Mouse (Mus musculus): ENCODE measurements around the gene Gfer. TPM values are rescaled to one million over a fixed set of nuclear protein-coding genes. Genes with fewer than 3 reads are reported as not detected.

Gfer gene
- polyA plus RNA-seq, 1 experiment from 2014 or later: 42.2 TPM

DNA sequence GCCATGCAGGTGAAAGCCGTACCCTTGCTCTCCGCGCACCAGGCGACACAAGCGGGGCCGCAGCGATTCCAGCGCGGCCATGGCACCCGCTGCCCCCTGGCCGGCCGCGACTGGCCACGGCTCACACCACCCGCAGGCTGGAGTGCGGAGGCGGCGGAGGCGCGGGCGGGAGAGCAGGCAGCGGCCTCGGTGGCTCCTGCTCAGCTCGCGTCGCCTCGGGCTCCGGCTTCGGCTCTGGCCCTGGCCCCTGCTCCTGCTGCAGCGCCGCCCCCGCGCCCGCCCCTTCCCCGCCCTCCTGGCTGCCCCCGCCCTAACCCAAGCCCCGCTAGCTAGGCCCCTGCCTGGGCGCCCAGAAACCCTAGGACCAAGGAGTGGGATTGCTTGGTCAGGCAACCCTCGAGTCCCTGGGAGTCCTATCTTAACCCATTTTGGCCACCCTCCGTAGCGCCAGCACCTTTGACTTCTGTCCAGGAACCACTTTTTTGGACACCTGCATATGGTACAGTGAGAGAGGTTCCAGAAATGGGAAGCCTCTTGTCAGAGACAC is 45.8 kb downstream of the Gfer start, which contains the start of gene Slc9a3r2:
TSS of gene Slc9a3r2 (minus strand) at position 258 of the 547 bp plus-strand sequence.
- Histone ChIP-seq H3K9ac (ENCODE audit: low read depth, low read length) (peak within 1 kb of the TSS; percentile 72), H3K9me3 (ENCODE audit: control insufficient read depth) (no peaks in the 10 kb centered on the region), H3K27me3 (replicated peaks; ENCODE audit: control insufficient read depth, insufficient read depth, low read length) (0 out of 2 replicates have a peak, but pooled peaks cover 3% of the 10 kb centered on the region), H3K36me3 (ENCODE audit: control insufficient read depth, insufficient read depth) (no peaks in the 10 kb centered on the region; the same call in 1 of the 2 replicates), H3K4me2 (replicated peaks; ENCODE audit: low read depth) (peak within 1 kb of the TSS; percentile 97), H3K4me3 (ENCODE audit: low read depth, low read length) (peak within 1 kb of the TSS; percentile 71), H3K4me1 (replicated peaks; ENCODE audit: control insufficient read depth, insufficient read depth, low read length) (0 out of 2 replicates have a peak, but pooled peaks cover 4% of the 10 kb centered on the region), H3K27ac (ENCODE audit: low read depth, low read length) (peak within 1 kb of the TSS; percentile 54)
- no peak for TF ChIP-seq CTCF (IDR thresholded peaks at IDR 0.05; ENCODE audit: low read depth)
- 1% methylated on average over 21 of the region's 41 CpGs for WGBS
- ATAC-seq: peak; percentile 32; the same call in 1 of the 2 replicates

DNA sequence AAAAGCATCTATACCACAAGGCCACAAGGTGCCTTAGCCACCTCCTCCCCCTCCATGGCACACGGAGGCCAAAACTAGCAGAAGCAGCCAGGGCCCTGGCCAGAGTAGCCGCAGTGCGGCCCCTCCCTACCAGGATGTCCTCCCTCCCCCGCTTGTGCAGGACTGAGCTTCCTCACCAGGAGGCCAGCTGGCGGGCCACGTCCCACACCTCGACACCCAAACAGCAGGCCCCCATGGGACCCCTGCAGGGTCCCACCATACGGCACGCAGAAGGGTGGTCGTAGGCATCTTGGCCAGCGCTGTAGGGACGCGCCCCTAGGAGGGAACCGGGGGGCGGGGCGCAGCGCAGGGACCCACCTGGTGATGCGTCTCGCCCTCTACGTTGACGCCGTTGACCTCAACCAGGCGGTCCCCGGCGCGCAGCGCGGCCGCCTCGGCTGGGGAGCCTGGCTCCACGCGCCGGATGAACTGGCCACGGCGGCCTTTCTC is 46.3 kb downstream of the Gfer start:
- Histone ChIP-seq H3K27me3 (replicated peaks; ENCODE audit: control insufficient read depth, insufficient read depth, low read length) (0 out of 2 replicates have a peak, but pooled peaks cover 3% of the 10 kb centered on the region), H3K9ac (ENCODE audit: low read depth, low read length) (peak overlapping the region; percentile 72), H3K27ac (ENCODE audit: low read depth, low read length) (peak overlapping the region; percentile 54), H3K9me3 (ENCODE audit: control insufficient read depth) (no peaks in the 10 kb centered on the region), H3K36me3 (ENCODE audit: control insufficient read depth, insufficient read depth) (no peaks in the 10 kb centered on the region; the same call in 1 of the 2 replicates), H3K4me1 (replicated peaks; ENCODE audit: control insufficient read depth, insufficient read depth, low read length) (0 out of 2 replicates have a peak, but pooled peaks cover 4% of the 10 kb centered on the region), H3K4me3 (ENCODE audit: low read depth, low read length) (peak overlapping the region; percentile 71), H3K4me2 (replicated peaks; ENCODE audit: low read depth) (peak overlapping the region; percentile 97)
- ATAC-seq: 0 out of 2 replicates have a peak, but pooled peaks have one; percentile 17
- no peak for TF ChIP-seq CTCF (IDR thresholded peaks at IDR 0.05; ENCODE audit: low read depth)
- WGBS: 1% methylated on average over 32 of the region's 35 CpGs

DNA sequence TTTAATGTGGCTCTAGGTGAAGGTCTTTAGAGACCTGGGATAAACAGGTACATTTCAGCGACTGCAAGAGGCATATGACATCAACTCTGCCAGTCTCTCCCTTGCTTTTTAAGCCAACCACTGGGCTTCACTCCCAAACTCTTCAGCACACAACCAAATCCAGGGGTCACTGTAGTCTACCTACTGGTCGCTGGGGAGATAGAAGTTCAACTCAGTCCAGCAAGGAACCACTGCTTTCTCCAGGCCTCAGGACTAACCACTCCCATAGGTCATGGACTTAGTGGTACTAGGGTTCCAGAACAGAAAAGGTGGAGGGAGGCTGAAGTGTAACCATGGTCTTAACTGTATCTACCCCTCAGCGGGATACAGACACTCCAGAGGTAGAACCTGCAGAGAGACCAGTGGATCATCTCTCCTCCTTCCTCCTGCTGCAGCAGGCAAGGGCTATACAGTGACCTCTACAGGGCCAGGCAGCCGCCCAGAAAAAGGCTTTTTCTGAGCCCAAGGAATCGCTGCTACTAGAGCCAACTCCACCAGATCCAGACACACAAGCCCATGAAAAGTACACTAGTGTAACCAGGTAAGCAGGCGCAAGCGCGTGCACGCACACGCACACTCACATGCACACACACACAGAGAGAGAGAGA is 47.1 kb downstream of the Gfer start:
- Histone ChIP-seq H3K27me3 (replicated peaks; ENCODE audit: control insufficient read depth, insufficient read depth, low read length) (0 out of 2 replicates have a peak, but pooled peaks cover 3% of the 10 kb centered on the region), H3K4me3 (ENCODE audit: low read depth, low read length) (peak overlapping the region; percentile 71), H3K9me3 (ENCODE audit: control insufficient read depth) (no peaks in the 10 kb centered on the region), H3K4me2 (replicated peaks; ENCODE audit: low read depth) (peak overlapping the region; percentile 97), H3K4me1 (replicated peaks; ENCODE audit: control insufficient read depth, insufficient read depth, low read length) (0 out of 2 replicates have a peak, but pooled peaks cover 4% of the 10 kb centered on the region), H3K36me3 (ENCODE audit: control insufficient read depth, insufficient read depth) (no peaks in the 10 kb centered on the region; the same call in 1 of the 2 replicates), H3K9ac (ENCODE audit: low read depth, low read length) (no peak overlapping the region), H3K27ac (ENCODE audit: low read depth, low read length) (no peak overlapping the region)
- WGBS: 73% methylated on average over 10 of the region's 10 CpGs
- TF ChIP-seq CTCF (IDR thresholded peaks at IDR 0.05; ENCODE audit: low read depth): peak; percentile 38
- no peak for ATAC-seq

DNA sequence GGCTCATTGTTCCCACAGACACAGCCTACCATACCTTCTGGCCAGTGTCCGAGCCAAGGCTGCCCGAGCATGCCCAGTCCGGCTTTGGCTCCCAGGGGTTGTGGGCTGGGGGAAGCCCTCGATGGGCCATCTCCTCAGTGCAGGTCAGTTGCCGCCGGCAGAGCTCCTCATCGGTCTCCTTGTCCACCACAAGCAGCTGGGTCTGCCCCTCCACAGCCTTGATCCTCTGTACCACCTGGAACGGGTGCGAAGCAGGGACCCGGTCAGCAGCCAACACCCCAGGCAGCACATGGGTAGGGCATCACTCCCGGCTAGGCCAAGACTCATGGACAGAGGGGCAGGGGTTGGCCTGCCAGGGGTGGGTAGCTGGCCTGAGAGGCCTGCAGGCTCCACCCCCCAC is 48.5 kb downstream of the Gfer start:
- 79% methylated on average over 11 of the region's 11 CpGs for WGBS
- Histone ChIP-seq H3K27me3 (replicated peaks; ENCODE audit: control insufficient read depth, insufficient read depth, low read length) (0 out of 2 replicates have a peak, but pooled peaks cover 3% of the 10 kb centered on the region), H3K4me2 (replicated peaks; ENCODE audit: low read depth) (0 out of 2 replicates have a peak overlapping the region, but pooled peaks have one; percentile 9), H3K4me3 (ENCODE audit: low read depth, low read length) (no peak overlapping the region), H3K9ac (ENCODE audit: low read depth, low read length) (no peak overlapping the region), H3K9me3 (ENCODE audit: control insufficient read depth) (no peaks in the 10 kb centered on the region), H3K4me1 (replicated peaks; ENCODE audit: control insufficient read depth, insufficient read depth, low read length) (0 out of 2 replicates have a peak, but pooled peaks cover 4% of the 10 kb centered on the region), H3K27ac (ENCODE audit: low read depth, low read length) (no peak overlapping the region; the same call in 1 of the 2 replicates), H3K36me3 (ENCODE audit: control insufficient read depth, insufficient read depth) (no peaks in the 10 kb centered on the region; the same call in 1 of the 2 replicates)
- no peak for TF ChIP-seq CTCF (IDR thresholded peaks at IDR 0.05; ENCODE audit: low read depth)
- no peak for ATAC-seq

DNA sequence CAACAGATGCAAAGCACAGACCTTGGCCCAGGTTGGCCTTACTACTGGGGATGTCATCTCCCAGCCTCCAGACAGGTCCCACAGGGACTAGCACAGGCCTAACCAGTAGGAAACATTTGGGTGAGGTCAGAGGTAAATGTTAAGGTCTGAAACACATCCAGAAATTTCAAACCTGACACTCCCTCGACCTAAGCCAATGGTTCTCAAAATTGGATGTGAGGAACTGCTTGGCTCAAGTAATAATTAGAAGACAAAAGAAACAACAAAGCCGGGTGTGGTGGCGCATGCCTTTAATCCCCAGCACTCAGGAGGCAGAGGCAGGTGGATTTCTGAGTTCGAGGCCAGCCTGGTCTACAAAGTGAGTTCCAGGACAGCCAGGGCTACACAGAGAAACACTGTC is 49.6 kb downstream of the Gfer start:
- Histone ChIP-seq H3K9me3 (ENCODE audit: control insufficient read depth) (no peaks in the 10 kb centered on the region), H3K9ac (ENCODE audit: low read depth, low read length) (no peak overlapping the region), H3K27me3 (replicated peaks; ENCODE audit: control insufficient read depth, insufficient read depth, low read length) (0 out of 2 replicates have a peak, but pooled peaks cover 3% of the 10 kb centered on the region), H3K36me3 (ENCODE audit: control insufficient read depth, insufficient read depth) (peaks cover 6% of the 10 kb centered on the region; the same call in 1 of the 2 replicates), H3K4me2 (replicated peaks; ENCODE audit: low read depth) (no peak overlapping the region), H3K4me1 (replicated peaks; ENCODE audit: control insufficient read depth, insufficient read depth, low read length) (0 out of 2 replicates have a peak, but pooled peaks cover 4% of the 10 kb centered on the region), H3K4me3 (ENCODE audit: low read depth, low read length) (no peak overlapping the region), H3K27ac (ENCODE audit: low read depth, low read length) (no peak overlapping the region)
- 80% methylated on average over 4 of the region's 4 CpGs for WGBS
- TF ChIP-seq CTCF (IDR thresholded peaks at IDR 0.05; ENCODE audit: low read depth): no peak
- ATAC-seq: no peak

DNA sequence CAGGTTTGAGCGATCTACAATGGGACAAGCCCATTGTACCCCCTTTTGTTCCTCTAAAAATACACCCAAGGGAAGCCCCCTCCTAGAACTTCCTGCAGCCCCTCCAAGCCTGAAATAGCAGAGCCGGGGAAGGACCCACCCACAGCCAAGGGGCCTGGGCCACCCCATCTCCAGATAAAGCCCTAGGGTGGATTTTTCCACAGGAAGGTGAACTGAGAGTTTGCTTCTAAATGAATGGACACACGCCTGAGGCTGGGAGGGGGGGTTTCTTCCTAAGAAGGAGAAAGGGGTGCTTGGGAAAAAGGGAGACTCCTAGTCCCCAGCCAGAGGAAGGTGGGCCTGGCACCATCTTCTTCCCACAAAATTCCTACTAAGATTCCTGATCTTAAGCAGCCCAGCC is 50.0 kb downstream of the Gfer start:
- Histone ChIP-seq H3K4me2 (replicated peaks; ENCODE audit: low read depth) (no peak overlapping the region), H3K36me3 (ENCODE audit: control insufficient read depth, insufficient read depth) (peaks cover 6% of the 10 kb centered on the region; the same call in 1 of the 2 replicates), H3K27me3 (replicated peaks; ENCODE audit: control insufficient read depth, insufficient read depth, low read length) (no peaks in the 10 kb centered on the region), H3K4me3 (ENCODE audit: low read depth, low read length) (no peak overlapping the region), H3K9ac (ENCODE audit: low read depth, low read length) (no peak overlapping the region), H3K9me3 (ENCODE audit: control insufficient read depth) (no peaks in the 10 kb centered on the region), H3K27ac (ENCODE audit: low read depth, low read length) (no peak overlapping the region), H3K4me1 (replicated peaks; ENCODE audit: control insufficient read depth, insufficient read depth, low read length) (0 out of 2 replicates have a peak, but pooled peaks cover 4% of the 10 kb centered on the region)
- 85% methylated on average over 3 of the region's 3 CpGs for WGBS
- no peak for TF ChIP-seq CTCF (IDR thresholded peaks at IDR 0.05; ENCODE audit: low read depth)
- ATAC-seq: no peak
